Mouse (Mus musculus) lung, embryonic 14.5 days (tissue): ENCODE data around the gene Gpr83. TPM values are rescaled to one million over a fixed set of nuclear protein-coding genes. Genes with fewer than 3 reads are reported as not detected.

Source experiments
- ATAC-seq: fragments of 200-750 bp; cut with Nextera tagmentation; 2 replicates; pipeline ENCODE4 v1.8.0; 2017; ENCODE audit warnings: mild to moderate bottlenecking, moderate TSS enrichment, moderate library complexity; ENCODE audit not compliant: insufficient read depth
- DNase-seq: peaks from one replicate; pipeline ENCODE4 v3.0.0-alpha.2; 2015
- H3K27ac ChIP-seq: fragments of 300-500 bp; sonication (generic); 2 replicates; pipeline ENCODE4 v1.5.1; 2014; ENCODE audit warnings: low read depth, mild to moderate bottlenecking, moderate library complexity
- H3K27me3 ChIP-seq: fragments of 300-500 bp; sonication (generic); 2 replicates; pipeline ENCODE4 v1.6.1; 2014; ENCODE audit warnings: low read length, control low read depth; ENCODE audit not compliant: insufficient read depth
- H3K36me3 ChIP-seq: fragments of 300-500 bp; sonication (generic); 2 replicates; pipeline ENCODE4 v1.6.1; 2014; ENCODE audit warnings: control low read depth; ENCODE audit not compliant: insufficient read depth
- H3K4me1 ChIP-seq: fragments of 300-500 bp; sonication (generic); 2 replicates; pipeline ENCODE4 v1.6.1; 2014; ENCODE audit warnings: antibody characterized with exemption, control low read depth; ENCODE audit not compliant: insufficient read depth
- H3K4me2 ChIP-seq: fragments of 300-500 bp; sonication (generic); 2 replicates; pipeline ENCODE4 v1.6.1; 2014; ENCODE audit warnings: mild to moderate bottlenecking
- H3K4me3 ChIP-seq: fragments of 300-500 bp; sonication (generic); 2 replicates; pipeline ENCODE4 v1.5.1; 2014; ENCODE audit warnings: low read depth, low read length
- H3K9ac ChIP-seq: fragments of 300-500 bp; sonication (generic); 2 replicates; pipeline ENCODE4 v1.6.1; 2014
- H3K9me3 ChIP-seq: fragments of 300-500 bp; sonication (generic); 2 replicates; pipeline ENCODE4 v1.6.1; 2016; ENCODE audit warnings: low read depth, low read length, control low read depth
- CTCF ChIP-seq: IDR thresholded peaks from 2 replicates; pipeline ENCODE4 v1.5.1; 2016; ENCODE audit warnings: antibody characterized with exemption, low read depth
- WGBS: fragments of 180-500 bp; shearing (Covaris S2); extraction: QIAGEN DNeasy Blood & Tissue Kit; methylation state at CpG from one replicate; pipeline ENCODE4 v1.1.7; 2014; 5-methylcytosine and 5-hydroxymethylcytosine counted together
- polyA plus RNA-seq: library from polyadenylated mRNA; unstranded; fragments of >200 nt; fragmentation: Nextera tagmentation; extraction: Ambion mirVana; gene quantifications from 2 replicates; pipeline ENCODE4 v1.2.1, GENCODE M21; 2014

The Gpr83 gene
- polyA plus RNA-seq, 1 experiment from 2014 or later: 0.13 TPM

DNA sequence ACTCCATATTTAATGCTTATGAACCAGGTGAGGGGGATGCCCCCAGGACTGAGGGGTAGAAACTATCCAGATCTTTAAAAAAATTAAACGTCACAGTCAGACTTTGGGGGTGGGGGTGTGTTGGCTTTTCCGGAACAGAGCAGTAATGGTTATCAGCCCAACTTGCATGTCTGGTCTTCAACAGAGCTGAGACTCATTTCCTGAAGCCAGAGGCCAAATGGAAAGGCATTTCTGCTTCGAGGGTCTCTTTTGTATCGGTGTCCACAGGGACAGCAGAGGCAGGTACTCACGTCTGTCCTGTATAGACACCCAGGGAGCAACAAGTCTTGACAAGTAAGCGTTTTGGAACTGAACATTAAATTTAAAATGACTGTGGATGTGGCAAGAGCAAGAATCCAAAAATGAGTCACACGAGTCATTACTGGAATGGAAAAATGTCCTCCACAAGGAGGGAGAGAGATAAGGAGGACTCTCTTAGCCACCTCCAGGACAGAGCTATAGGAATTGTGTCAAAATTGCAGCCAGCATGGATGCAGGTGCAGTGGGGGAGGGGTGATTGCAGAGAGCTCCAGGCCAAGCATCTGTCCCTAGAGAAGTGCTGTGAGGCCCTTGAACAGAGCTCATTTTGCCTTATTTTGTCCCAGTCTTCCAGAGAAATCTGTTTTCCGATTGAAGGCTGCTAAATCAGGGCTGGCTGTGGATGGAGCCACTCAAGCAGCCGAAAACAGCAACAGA lies 44.9 kb downstream of the Gpr83 start:
- TF ChIP-seq CTCF: no peak
- Histone ChIP-seq H3K36me3 (no peaks in the 10 kb centered on the region), H3K4me1 (peaks cover 22% of the 10 kb centered on the region; the same call in 1 of the 2 replicates), H3K27me3 (no peaks in the 10 kb centered on the region), H3K4me3 (no peak overlapping the region), H3K9me3 (no peaks in the 10 kb centered on the region), H3K9ac (no peak overlapping the region), H3K4me2 (no peak overlapping the region), H3K27ac (no peak overlapping the region)
- whole genome bisulfite sequencing: 32% methylated on average over 9 of the region's 9 CpGs
- ATAC-seq (no peak), DNase-seq (peak; percentile 26)

DNA sequence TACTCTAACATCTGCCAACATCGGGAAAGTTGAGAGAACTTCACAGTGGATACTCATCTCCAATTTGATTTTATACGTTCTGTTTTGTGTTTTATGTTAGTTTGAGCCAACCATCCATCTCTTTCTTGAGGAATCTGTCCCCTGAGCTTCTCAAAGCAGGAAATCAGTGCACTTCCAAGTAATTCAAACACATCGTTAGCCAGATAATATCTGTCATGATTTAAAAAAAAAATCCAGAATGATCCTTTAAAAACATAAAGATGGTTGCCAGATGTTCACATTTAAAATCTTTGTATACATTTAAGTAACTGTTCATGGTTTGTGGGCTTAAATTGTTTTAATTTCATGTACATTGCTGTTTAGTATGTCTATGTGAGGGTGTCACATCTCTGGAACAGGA lies 45.9 kb downstream of the Gpr83 start:
- 28% methylated on average over 3 of the region's 3 CpGs for WGBS
- ATAC-seq (no peak), DNase-seq (peak; percentile 76)
- Histone ChIP-seq H3K27ac (no peak overlapping the region), H3K9ac (no peak overlapping the region), H3K4me1 (peaks cover 22% of the 10 kb centered on the region; the same call in 1 of the 2 replicates), H3K4me3 (no peak overlapping the region), H3K27me3 (no peaks in the 10 kb centered on the region), H3K36me3 (no peaks in the 10 kb centered on the region), H3K4me2 (no peak overlapping the region), H3K9me3 (no peaks in the 10 kb centered on the region)
- TF ChIP-seq CTCF: no peak

DNA sequence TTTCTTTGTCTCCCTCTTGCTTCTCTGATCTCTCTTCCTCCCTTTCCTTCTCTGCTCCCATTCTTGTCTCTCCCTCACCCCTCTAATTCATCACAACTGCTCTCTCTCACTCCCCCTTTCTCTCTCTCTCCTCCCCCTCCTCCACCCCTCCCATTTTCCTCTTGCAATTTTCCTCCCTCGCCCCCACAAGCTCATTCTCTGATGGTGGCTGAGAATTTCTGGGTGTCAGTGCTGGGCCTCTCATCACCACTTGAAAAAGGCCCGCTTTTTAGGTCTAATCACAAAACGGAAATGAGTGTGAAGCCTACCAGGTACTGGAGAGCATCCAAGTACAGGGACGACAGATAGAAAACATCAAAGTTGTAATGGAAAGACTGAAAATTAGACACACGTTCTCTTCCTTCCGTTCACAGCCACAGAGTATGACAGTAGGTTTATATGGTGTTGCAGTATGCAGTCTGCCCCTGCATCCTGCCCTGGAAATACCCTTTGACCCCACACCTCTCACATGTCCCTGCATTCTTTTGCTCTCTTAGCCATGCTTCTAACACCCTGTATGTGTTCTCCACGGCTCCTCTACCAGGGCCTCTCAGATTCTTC lies 47.9 kb downstream of the Gpr83 start:
- H3K9me3 ChIP-seq: no peaks in the 10 kb centered on the region

DNA sequence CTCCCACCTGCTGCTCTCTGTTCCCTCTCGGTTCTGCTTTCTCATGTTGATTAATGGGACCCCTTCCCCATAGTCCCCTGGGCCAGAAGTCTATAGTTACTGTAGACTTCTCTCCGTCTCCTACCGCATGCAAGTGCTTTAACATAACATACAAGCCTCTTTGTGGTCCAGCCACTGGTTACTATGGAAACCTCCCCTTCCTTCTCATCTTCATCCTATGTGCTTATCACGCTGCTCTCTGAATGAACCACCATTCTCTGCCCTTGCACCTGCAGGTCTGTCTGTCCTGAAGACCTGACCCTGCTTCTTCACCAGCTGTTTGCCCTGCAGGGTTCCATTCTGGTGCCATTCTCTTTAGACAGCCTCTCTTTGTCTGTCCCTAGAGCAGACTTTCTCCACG lies 50.0 kb downstream of the Gpr83 start:
- TF ChIP-seq CTCF: no peak
- H3K9me3 ChIP-seq: no peaks in the 10 kb centered on the region
- ATAC-seq (no peak), DNase-seq (no peak)
- no peak overlapping the region for H3K4me3 ChIP-seq
- 53% methylated on average over 5 of the region's 5 CpGs for WGBS
- H3K36me3 ChIP-seq: no peaks in the 10 kb centered on the region
- no peak overlapping the region for H3K9ac ChIP-seq
- no peaks in the 10 kb centered on the region for H3K27me3 ChIP-seq
- peaks cover 13% of the 10 kb centered on the region; the same call in 1 of the 2 replicates for H3K4me1 ChIP-seq
- no peak overlapping the region for H3K4me2 ChIP-seq
- no peak overlapping the region for H3K27ac ChIP-seq

More for the DNA sequence above, 47.9 kb downstream of the Gpr83 start:
- Histone ChIP-seq H3K27ac (peak overlapping the region; percentile 59; the same call in 1 of the 2 replicates), H3K4me3 (no peak overlapping the region), H3K9ac (no peak overlapping the region), H3K4me2 (no peak overlapping the region), H3K4me1 (peaks cover 22% of the 10 kb centered on the region; the same call in 1 of the 2 replicates), H3K27me3 (no peaks in the 10 kb centered on the region), H3K36me3 (no peaks in the 10 kb centered on the region)
- ATAC-seq (peak; percentile 74), DNase-seq (peak; percentile 63)
- TF ChIP-seq CTCF: no peak
- 26% methylated on average over 7 of the region's 7 CpGs for WGBS

DNA sequence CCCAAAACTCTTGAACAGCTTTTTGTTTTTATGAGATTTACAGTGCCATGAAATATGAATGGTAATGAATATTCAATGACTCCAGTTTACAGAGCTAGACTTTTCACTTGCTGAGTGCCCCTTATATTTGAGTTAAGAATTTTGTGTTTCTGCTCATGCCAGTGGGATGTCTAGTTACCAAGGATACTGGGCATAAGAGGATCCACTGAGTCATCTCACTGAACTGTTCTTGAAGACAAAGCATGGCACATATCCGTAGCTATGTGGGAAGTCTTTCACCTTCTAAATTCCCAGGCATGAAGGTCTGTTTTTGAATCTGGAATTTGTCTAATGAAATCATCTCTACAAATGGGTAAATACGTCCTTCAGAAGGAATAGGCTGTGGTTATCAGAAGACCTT lies 52.0 kb downstream of the Gpr83 start:
- no peak for ATAC-seq
- H3K4me1 ChIP-seq: peaks cover 8% of the 10 kb centered on the region; the same call in 1 of the 2 replicates
- H3K9ac ChIP-seq: no peak overlapping the region
- H3K9me3 ChIP-seq: no peaks in the 10 kb centered on the region
- H3K27me3 ChIP-seq: no peaks in the 10 kb centered on the region
- 72% methylated on average over 2 of the region's 2 CpGs for WGBS
- no peak for TF ChIP-seq CTCF
- no peaks in the 10 kb centered on the region for H3K36me3 ChIP-seq
- H3K27ac ChIP-seq: no peak overlapping the region
- no peak for DNase-seq
- no peak overlapping the region for H3K4me2 ChIP-seq
- H3K4me3 ChIP-seq: no peak overlapping the region

DNA sequence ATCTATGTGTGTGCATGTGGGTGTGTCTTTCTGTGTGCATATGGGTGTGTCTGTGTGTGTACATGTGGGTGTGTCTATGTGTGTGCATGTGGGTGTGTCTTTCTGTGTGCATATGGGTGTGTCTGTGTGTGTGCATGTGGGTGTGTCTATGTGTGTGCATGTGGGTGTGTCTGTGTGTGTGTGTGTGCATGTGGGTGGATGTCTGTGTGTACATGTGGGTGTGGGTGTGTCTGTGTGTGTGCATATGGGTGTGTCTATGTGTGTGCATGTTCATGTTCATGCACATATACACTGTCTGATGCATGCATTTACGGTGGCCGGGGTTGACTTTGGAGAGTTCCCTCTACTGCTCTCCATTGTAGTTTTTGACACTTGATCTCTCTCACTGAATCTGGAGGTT lies 57.7 kb downstream of the Gpr83 start:
- no peak for ATAC-seq
- 88% methylated on average over 2 of the region's 2 CpGs for WGBS
- TF ChIP-seq CTCF: no peak

More for the DNA sequence above, 57.7 kb downstream of the Gpr83 start:
- Histone ChIP-seq H3K9me3 (no peaks in the 10 kb centered on the region), H3K27me3 (no peaks in the 10 kb centered on the region), H3K4me2 (no peak overlapping the region), H3K27ac (no peak overlapping the region), H3K4me3 (no peak overlapping the region), H3K9ac (no peak overlapping the region), H3K4me1 (no peaks in the 10 kb centered on the region; the same call in 1 of the 2 replicates), H3K36me3 (no peaks in the 10 kb centered on the region)
- DNase-seq: no peak
